Mouse (Mus musculus): Measurements from ENCODE around the gene Helz2. TPM values are rescaled to one million over a fixed set of nuclear protein-coding genes. Genes with fewer than 3 reads are reported as not detected.

The Helz2 gene
- polyA plus RNA-seq, 1 experiment from 2014 or later: 1.6 TPM

GRCm38 (mm10) chr2:181189321-181189720 is 52.5 kb downstream of the Helz2 start:
- Histone ChIP-seq H3K4me3 (ENCODE audit: low read depth, low read length) (no peak overlapping the region), H3K27me3 (ENCODE audit: control insufficient read depth, insufficient read depth, low read length) (no peaks in the 10 kb centered on the region), H3K4me1 (replicated peaks; ENCODE audit: control insufficient read depth, insufficient read depth) (no peaks in the 10 kb centered on the region), H3K9me3 (ENCODE audit: control insufficient read depth, low read length) (no peaks in the 10 kb centered on the region), H3K9ac (ENCODE audit: low read length) (no peak overlapping the region), H3K27ac (replicated peaks) (peak overlapping the region; percentile 97), H3K36me3 (ENCODE audit: control insufficient read depth, insufficient read depth, low read length) (no peaks in the 10 kb centered on the region), H3K4me2 (replicated peaks; ENCODE audit: low read depth) (no peak overlapping the region)
- 94% methylated on average over 1 of the region's 1 CpGs for WGBS
- ATAC-seq (ENCODE audit: low FRiP score, low TSS enrichment) (no peak), DNase-seq (ENCODE audit: low spot score) (no peak)
- TF ChIP-seq CTCF (IDR thresholded peaks at IDR 0.05; ENCODE audit: low read depth): no peak

- Histone ChIP-seq H3K4me3 (ENCODE audit: low read depth, low read length) (no peak overlapping the region), H3K36me3 (ENCODE audit: control insufficient read depth, insufficient read depth, low read length) (no peaks in the 10 kb centered on the region), H3K27ac (replicated peaks) (peak overlapping the region; percentile 97), H3K27me3 (ENCODE audit: control insufficient read depth, insufficient read depth, low read length) (no peaks in the 10 kb centered on the region), H3K4me1 (replicated peaks; ENCODE audit: control insufficient read depth, insufficient read depth) (no peaks in the 10 kb centered on the region), H3K9me3 (ENCODE audit: control insufficient read depth, low read length) (no peaks in the 10 kb centered on the region), H3K4me2 (replicated peaks; ENCODE audit: low read depth) (peak overlapping the region; percentile 59; the same call in 1 of the 2 replicates), H3K9ac (ENCODE audit: low read length) (0 out of 2 replicates have a peak overlapping the region, but pooled peaks have one; percentile 38)
- peak; percentile 76 for ATAC-seq (ENCODE audit: low FRiP score, low TSS enrichment)
- WGBS: 32% methylated on average over 2 of the region's 2 CpGs
- TF ChIP-seq CTCF (IDR thresholded peaks at IDR 0.05; ENCODE audit: low read depth) (no peak), EP300 (optimal IDR thresholded peaks at IDR 0.05) (no peak)
- DNase-seq (ENCODE audit: low spot score): peak; percentile 82
Observed at GRCm38 (mm10) chr2:181188681-181189080, 53.1 kb downstream of the Helz2 start.

- ATAC-seq (ENCODE audit: low FRiP score, low TSS enrichment) (peak; percentile 95), DNase-seq (ENCODE audit: low spot score) (peak; percentile 96)
- TF ChIP-seq CTCF (IDR thresholded peaks at IDR 0.05; ENCODE audit: low read depth) (peak; percentile 38), EP300 (optimal IDR thresholded peaks at IDR 0.05) (no peak)
- H3K4me2 ChIP-seq (replicated peaks; ENCODE audit: low read depth): peak within 1 kb of the TSS; percentile 59
- H3K9ac ChIP-seq (ENCODE audit: low read length): peak within 1 kb of the TSS; percentile 86
- under 1% methylated on average over 64 of the region's 64 CpGs for WGBS
- H3K27me3 ChIP-seq (ENCODE audit: control insufficient read depth, insufficient read depth, low read length): no peaks in the 10 kb centered on the region
- H3K27ac ChIP-seq (replicated peaks): peak within 1 kb of the TSS; percentile 97
- H3K4me1 ChIP-seq (replicated peaks; ENCODE audit: control insufficient read depth, insufficient read depth): no peaks in the 10 kb centered on the region
- H3K4me3 ChIP-seq (ENCODE audit: low read depth, low read length): peak within 1 kb of the TSS; percentile 70
- H3K36me3 ChIP-seq (ENCODE audit: control insufficient read depth, insufficient read depth, low read length): no peaks in the 10 kb centered on the region
- no peaks in the 10 kb centered on the region for H3K9me3 ChIP-seq (ENCODE audit: control insufficient read depth, low read length)
Observed at GRCm38 (mm10) chr2:181187121-181188000, 54.5 kb downstream of the Helz2 start, which contains the start of gene Ppdpf. Gene Ppdpf, plus strand, starts transcription at chr2:181187247.

- Histone ChIP-seq H3K4me2 (replicated peaks; ENCODE audit: low read depth) (peak overlapping the region; percentile 59), H3K9me3 (ENCODE audit: control insufficient read depth, low read length) (no peaks in the 10 kb centered on the region), H3K36me3 (ENCODE audit: control insufficient read depth, insufficient read depth, low read length) (no peaks in the 10 kb centered on the region), H3K4me3 (ENCODE audit: low read depth, low read length) (peak overlapping the region; percentile 70), H3K4me1 (replicated peaks; ENCODE audit: control insufficient read depth, insufficient read depth) (no peaks in the 10 kb centered on the region), H3K27me3 (ENCODE audit: control insufficient read depth, insufficient read depth, low read length) (no peaks in the 10 kb centered on the region), H3K9ac (ENCODE audit: low read length) (peak overlapping the region; percentile 86), H3K27ac (replicated peaks) (peak overlapping the region; percentile 97)
- under 1% methylated on average over 14 of the region's 14 CpGs for WGBS
- DNase-seq (ENCODE audit: low spot score) (peak; percentile 91), ATAC-seq (ENCODE audit: low FRiP score, low TSS enrichment) (peak; percentile 81)
- TF ChIP-seq EP300 (optimal IDR thresholded peaks at IDR 0.05): no peak
- peak; percentile 99 for TF ChIP-seq CTCF (IDR thresholded peaks at IDR 0.05; ENCODE audit: low read depth)
Observed at GRCm38 (mm10) chr2:181186635-181187034, 55.2 kb downstream of the Helz2 start.

- Histone ChIP-seq H3K27ac (replicated peaks) (no peak overlapping the region), H3K9me3 (ENCODE audit: control insufficient read depth, low read length) (no peaks in the 10 kb centered on the region), H3K4me1 (replicated peaks; ENCODE audit: control insufficient read depth, insufficient read depth) (no peaks in the 10 kb centered on the region), H3K9ac (ENCODE audit: low read length) (no peak overlapping the region), H3K4me3 (ENCODE audit: low read depth, low read length) (no peak overlapping the region), H3K27me3 (ENCODE audit: control insufficient read depth, insufficient read depth, low read length) (no peaks in the 10 kb centered on the region), H3K4me2 (replicated peaks; ENCODE audit: low read depth) (no peak overlapping the region), H3K36me3 (ENCODE audit: control insufficient read depth, insufficient read depth, low read length) (no peaks in the 10 kb centered on the region)
- WGBS: 65% methylated on average over 6 of the region's 6 CpGs
- ATAC-seq (ENCODE audit: low FRiP score, low TSS enrichment): no peak
- TF ChIP-seq CTCF (IDR thresholded peaks at IDR 0.05; ENCODE audit: low read depth): no peak
- TF ChIP-seq EP300 (optimal IDR thresholded peaks at IDR 0.05): no peak
- DNase-seq (ENCODE audit: low spot score): no peak
Observed at GRCm38 (mm10) chr2:181180898-181181297, 60.9 kb downstream of the Helz2 start.

- WGBS: 60% methylated on average over 5 of the region's 5 CpGs
- DNase-seq (ENCODE audit: low spot score) (no peak), ATAC-seq (ENCODE audit: low FRiP score, low TSS enrichment) (no peak)
- no peaks in the 10 kb centered on the region for H3K27me3 ChIP-seq (ENCODE audit: control insufficient read depth, insufficient read depth, low read length)
- no peaks in the 10 kb centered on the region for H3K4me1 ChIP-seq (replicated peaks; ENCODE audit: control insufficient read depth, insufficient read depth)
- H3K4me2 ChIP-seq (replicated peaks; ENCODE audit: low read depth): no peak overlapping the region
- no peak overlapping the region for H3K9ac ChIP-seq (ENCODE audit: low read length)
- no peaks in the 10 kb centered on the region for H3K36me3 ChIP-seq (ENCODE audit: control insufficient read depth, insufficient read depth, low read length)
- no peak for TF ChIP-seq EP300 (optimal IDR thresholded peaks at IDR 0.05)
- no peak for TF ChIP-seq CTCF (IDR thresholded peaks at IDR 0.05; ENCODE audit: low read depth)
- H3K27ac ChIP-seq (replicated peaks): no peak overlapping the region
- no peaks in the 10 kb centered on the region for H3K9me3 ChIP-seq (ENCODE audit: control insufficient read depth, low read length)
- no peak overlapping the region for H3K4me3 ChIP-seq (ENCODE audit: low read depth, low read length)
Observed at GRCm38 (mm10) chr2:181178471-181178870, 63.4 kb downstream of the Helz2 start.
